Mouse (Mus musculus): ENCODE measurements around the gene Irf2bp1. TPM values are rescaled to one million over a fixed set of nuclear protein-coding genes. Genes with fewer than 3 reads are reported as not detected.

Irf2bp1 gene
- polyA plus RNA-seq, 1 experiment from 2014 or later = 29.7 TPM

GRCm38 (mm10) chr7:19053136-19053532, 49.3 kb downstream of the Irf2bp1 start:
- Histone ChIP-seq H3K27me3 (ENCODE audit: control insufficient read depth, insufficient read depth, low read length) (no peaks in the 10 kb centered on the region), H3K9ac (replicated peaks; ENCODE audit: low read depth, low read length) (no peak overlapping the region), H3K4me2 (ENCODE audit: low read depth, low read length) (no peak overlapping the region), H3K27ac (ENCODE audit: low read depth, low read length) (no peak overlapping the region), H3K9me3 (ENCODE audit: control insufficient read depth, low read length) (no peaks in the 10 kb centered on the region), H3K4me3 (ENCODE audit: low read depth, low read length) (no peak overlapping the region), H3K4me1 (ENCODE audit: control insufficient read depth, insufficient read depth, low read length) (no peaks in the 10 kb centered on the region), H3K36me3 (ENCODE audit: control insufficient read depth, insufficient read depth, low read length) (peaks cover 20% of the 10 kb centered on the region)
- no peak for ATAC-seq (ENCODE audit: low read depth)
- 94% methylated on average over 7 of the region's 7 CpGs for WGBS

- H3K27ac ChIP-seq (ENCODE audit: low read depth, low read length) = no peak within 1 kb of the TSS
These were observed 50.4 kb downstream of the Irf2bp1 start, which contains the start of gene Rsph6a for GRCm38 (mm10) chr7:19054047-19054776. Rsph6a (plus strand) TSS chr7:19054690.

GRCm38 (mm10) chr7:19054777-19055076, 50.9 kb downstream of the Irf2bp1 start:
- Histone ChIP-seq H3K9ac (replicated peaks; ENCODE audit: low read depth, low read length) (peak overlapping the region; percentile 8; the same call in 1 of the 2 replicates), H3K4me2 (ENCODE audit: low read depth, low read length) (peak overlapping the region; percentile 38), H3K9me3 (ENCODE audit: control insufficient read depth, low read length) (no peaks in the 10 kb centered on the region), H3K27ac (ENCODE audit: low read depth, low read length) (no peak overlapping the region), H3K27me3 (ENCODE audit: control insufficient read depth, insufficient read depth, low read length) (no peaks in the 10 kb centered on the region), H3K36me3 (ENCODE audit: control insufficient read depth, insufficient read depth, low read length) (peaks cover 11% of the 10 kb centered on the region), H3K4me1 (ENCODE audit: control insufficient read depth, insufficient read depth, low read length) (no peaks in the 10 kb centered on the region), H3K4me3 (ENCODE audit: low read depth, low read length) (peak overlapping the region; percentile 5; the same call in 1 of the 2 replicates)
- peak; percentile 36 for ATAC-seq (ENCODE audit: low read depth)
- WGBS = 64% methylated on average over 9 of the region's 9 CpGs

More at GRCm38 (mm10) chr7:19054047-19054776, 50.4 kb downstream of the Irf2bp1 start, which contains the start of gene Rsph6a:
- 28% methylated on average over 33 of the region's 33 CpGs for WGBS
- H3K9ac ChIP-seq (replicated peaks; ENCODE audit: low read depth, low read length) = peak within 1 kb of the TSS; percentile 8; the same call in 1 of the 2 replicates
- H3K9me3 ChIP-seq (ENCODE audit: control insufficient read depth, low read length) = no peaks in the 10 kb centered on the region
- H3K4me1 ChIP-seq (ENCODE audit: control insufficient read depth, insufficient read depth, low read length) = no peaks in the 10 kb centered on the region
- H3K4me3 ChIP-seq (ENCODE audit: low read depth, low read length) = peak within 1 kb of the TSS; percentile 5; the same call in 1 of the 2 replicates
- H3K4me2 ChIP-seq (ENCODE audit: low read depth, low read length) = peak within 1 kb of the TSS; percentile 38
- H3K36me3 ChIP-seq (ENCODE audit: control insufficient read depth, insufficient read depth, low read length) = peaks cover 14% of the 10 kb centered on the region
- peak; percentile 70 for ATAC-seq (ENCODE audit: low read depth)
- no peaks in the 10 kb centered on the region for H3K27me3 ChIP-seq (ENCODE audit: control insufficient read depth, insufficient read depth, low read length)

- no peak overlapping the region for H3K9ac ChIP-seq (replicated peaks; ENCODE audit: low read depth, low read length)
- H3K27me3 ChIP-seq (ENCODE audit: control insufficient read depth, insufficient read depth, low read length) = no peaks in the 10 kb centered on the region
- no peaks in the 10 kb centered on the region for H3K4me1 ChIP-seq (ENCODE audit: control insufficient read depth, insufficient read depth, low read length)
- H3K9me3 ChIP-seq (ENCODE audit: control insufficient read depth, low read length) = no peaks in the 10 kb centered on the region
- H3K27ac ChIP-seq (ENCODE audit: low read depth, low read length) = no peak overlapping the region
- peaks cover 7% of the 10 kb centered on the region for H3K36me3 ChIP-seq (ENCODE audit: control insufficient read depth, insufficient read depth, low read length)
- no peak overlapping the region for H3K4me3 ChIP-seq (ENCODE audit: low read depth, low read length)
- 92% methylated on average over 8 of the region's 8 CpGs for WGBS
- ATAC-seq (ENCODE audit: low read depth) = no peak
- no peak overlapping the region for H3K4me2 ChIP-seq (ENCODE audit: low read depth, low read length)
These were observed 51.3 kb downstream of the Irf2bp1 start for GRCm38 (mm10) chr7:19055108-19055507.

Other genes starting within 250 kb of the Irf2bp1 start
- gene Psg19, start 205.5 kb upstream of the Irf2bp1 start, polyA plus RNA-seq (2014; fragmentation: Nextera tagmentation; extraction: Ambion mirVana) = not detected in 2 replicates
- gene Psg17, start 182.4 kb upstream of the Irf2bp1 start, polyA plus RNA-seq (2014; fragmentation: Nextera tagmentation; extraction: Ambion mirVana) = 0.12 TPM in 1 of 2 replicates, not detected in the other
- 0.46 TPM in 1 of 2 replicates, not detected in the other for gene Mill2, start 164.1 kb upstream of the Irf2bp1 start, polyA plus RNA-seq (2014; fragmentation: Nextera tagmentation; extraction: Ambion mirVana)
- gene Pglyrp1, start 132.7 kb upstream of the Irf2bp1 start, polyA plus RNA-seq (2014; fragmentation: Nextera tagmentation; extraction: Ambion mirVana) = 18.3 and 18.7 TPM in 2 replicates
- 17.6 and 20.2 TPM in 2 replicates for gene Ccdc61, start 93.6 kb upstream of the Irf2bp1 start, polyA plus RNA-seq (2014; fragmentation: Nextera tagmentation; extraction: Ambion mirVana)
- gene Nova2, start 78.2 kb upstream of the Irf2bp1 start, polyA plus RNA-seq (2014; fragmentation: Nextera tagmentation; extraction: Ambion mirVana) = 17.1 and 18.4 TPM in 2 replicates
- 0.84 and 1.1 TPM in 2 replicates for gene Nanos2, start 16.6 kb upstream of the Irf2bp1 start, polyA plus RNA-seq (2014; fragmentation: Nextera tagmentation; extraction: Ambion mirVana)
- 6.0 and 6.9 TPM in 2 replicates for gene Mypop, start 12.8 kb upstream of the Irf2bp1 start, polyA plus RNA-seq (2014; fragmentation: Nextera tagmentation; extraction: Ambion mirVana)
- gene Foxa3, start 19.5 kb downstream of the Irf2bp1 start, polyA plus RNA-seq (2014; fragmentation: Nextera tagmentation; extraction: Ambion mirVana) = not detected in 2 replicates
- gene Sympk, start 20.3 kb downstream of the Irf2bp1 start, polyA plus RNA-seq (2014; fragmentation: Nextera tagmentation; extraction: Ambion mirVana) = 16.8 and 16.9 TPM in 2 replicates
- not detected in 2 replicates for gene Rsph6a, start 50.6 kb downstream of the Irf2bp1 start, polyA plus RNA-seq (2014; fragmentation: Nextera tagmentation; extraction: Ambion mirVana)
- 30.2 and 35.2 TPM in 2 replicates for gene Dmwd, start 72.2 kb downstream of the Irf2bp1 start, polyA plus RNA-seq (2014; fragmentation: Nextera tagmentation; extraction: Ambion mirVana)
- 7.1 and 9.4 TPM in 2 replicates for gene Dmpk, start 79.8 kb downstream of the Irf2bp1 start, polyA plus RNA-seq (2014; fragmentation: Nextera tagmentation; extraction: Ambion mirVana)
- gene Six5, start 90.5 kb downstream of the Irf2bp1 start, polyA plus RNA-seq (2014; fragmentation: Nextera tagmentation; extraction: Ambion mirVana) = 1.3 and 2.4 TPM in 2 replicates
- 5.9 and 9.9 TPM in 2 replicates for gene Gm4969, start 114.3 kb downstream of the Irf2bp1 start, polyA plus RNA-seq (2014; fragmentation: Nextera tagmentation; extraction: Ambion mirVana)
- gene Fbxo46, start 115.8 kb downstream of the Irf2bp1 start, polyA plus RNA-seq (2014; fragmentation: Nextera tagmentation; extraction: Ambion mirVana) = 11.6 and 13.1 TPM in 2 replicates
- gene Qpctl, start 145.2 kb downstream of the Irf2bp1 start, polyA plus RNA-seq (2014; fragmentation: Nextera tagmentation; extraction: Ambion mirVana) = 18.6 and 21.2 TPM in 2 replicates
- gene Snrpd2, start 145.7 kb downstream of the Irf2bp1 start, polyA plus RNA-seq (2014; fragmentation: Nextera tagmentation; extraction: Ambion mirVana) = 94.1 and 110 TPM in 2 replicates
- 0.75 and 1.8 TPM in 2 replicates for gene Gipr, start 162.1 kb downstream of the Irf2bp1 start, polyA plus RNA-seq (2014; fragmentation: Nextera tagmentation; extraction: Ambion mirVana)
- 3.5 and 4.0 TPM in 2 replicates for gene Eml2, start 172.4 kb downstream of the Irf2bp1 start, polyA plus RNA-seq (2014; fragmentation: Nextera tagmentation; extraction: Ambion mirVana)
- 2.9 and 3.4 TPM in 2 replicates for gene Gpr4, start 208.5 kb downstream of the Irf2bp1 start, polyA plus RNA-seq (2014; fragmentation: Nextera tagmentation; extraction: Ambion mirVana)
- gene Opa3, start 224.3 kb downstream of the Irf2bp1 start, polyA plus RNA-seq (2014; fragmentation: Nextera tagmentation; extraction: Ambion mirVana) = 36.6 and 37.6 TPM in 2 replicates

Measured in neural tube, embryonic 14.5 days (tissue).